Mouse (Mus musculus): ENCODE results near the gene Prap1.

DNA sequence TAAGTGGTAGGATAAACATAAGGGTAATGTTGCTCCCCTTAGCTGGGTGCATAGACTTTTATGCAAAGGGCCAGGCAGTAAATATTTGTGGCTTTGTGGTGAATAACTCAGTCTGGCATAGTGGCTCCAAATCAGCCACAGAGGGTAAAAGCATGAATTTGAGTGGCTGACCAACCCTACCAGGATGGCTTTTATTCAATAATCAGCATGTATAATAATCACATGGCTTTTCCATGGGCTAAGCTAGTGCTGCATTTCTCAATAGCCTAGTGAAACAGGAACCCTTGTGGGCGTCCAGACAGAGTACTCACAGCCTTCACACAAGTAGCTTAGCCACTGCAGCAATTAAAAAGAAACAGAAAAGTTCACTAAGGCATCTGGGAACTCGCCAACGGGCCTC lies 18.7 kb downstream of the Prap1 start:
- TF ChIP-seq CTCF (IDR thresholded peaks at IDR 0.05; ENCODE audit: control insufficient read depth, insufficient read depth, insufficient read length) (no peak), USF1 (IDR thresholded peaks at IDR 0.05; ENCODE audit: low read depth) (peak; percentile 59)

All from C2C12 (cell line).